Mouse (Mus musculus): ENCODE measurements around the gene Prdm1. TPM values are rescaled to one million over a fixed set of nuclear protein-coding genes. Genes with fewer than 3 reads are reported as not detected.

Gene Prdm1
- under 1 TPM; 0.59 to 0.84 TPM for total RNA-seq (2021)

GRCm38 (mm10) chr10:44528291-44529082 lies at the start of gene Prdm1:
Gene Prdm1, minus strand, starts transcription at chr10:44528501.
- intact Hi-C loops (cut with DNase I) = loop anchor here (2.0 kb wide), 1 partner anchor 70 kb away; no protein-coding TSS in a partner anchor
- peak in 1 of 2 experiments; percentile 7 for DNase-seq (ENCODE audit: low spot score in 2 of 2)

DNA sequence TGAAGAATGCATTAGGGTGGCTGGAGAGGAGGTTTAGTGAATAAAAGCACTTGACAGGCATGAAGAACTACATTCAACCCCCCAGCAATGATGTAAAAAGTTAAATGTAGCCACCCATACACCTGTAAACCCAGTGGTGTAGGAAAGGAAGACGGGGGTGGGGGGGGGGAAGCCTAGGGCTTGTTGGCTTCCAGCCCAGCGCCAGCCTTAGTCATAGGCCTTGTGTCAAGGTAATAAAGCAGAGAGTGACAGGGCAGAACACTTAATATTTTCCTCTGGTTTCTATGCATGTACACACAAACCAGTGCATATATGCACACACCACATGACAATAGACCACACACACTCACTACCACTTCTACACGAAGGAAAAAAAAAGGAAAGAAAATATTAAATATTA lies 37.7 kb upstream of the Prdm1 start:
- DNase-seq (ENCODE audit: low spot score in 2 of 2) = no peak
- intact Hi-C loops (cut with DNase I) = no loop called here

- DNase-seq (ENCODE audit: low spot score in 2 of 2) = no peak
- intact Hi-C loops (cut with DNase I) = no loop called here
Observed at GRCm38 (mm10) chr10:44565109-44565508, 36.8 kb upstream of the Prdm1 start.

DNA sequence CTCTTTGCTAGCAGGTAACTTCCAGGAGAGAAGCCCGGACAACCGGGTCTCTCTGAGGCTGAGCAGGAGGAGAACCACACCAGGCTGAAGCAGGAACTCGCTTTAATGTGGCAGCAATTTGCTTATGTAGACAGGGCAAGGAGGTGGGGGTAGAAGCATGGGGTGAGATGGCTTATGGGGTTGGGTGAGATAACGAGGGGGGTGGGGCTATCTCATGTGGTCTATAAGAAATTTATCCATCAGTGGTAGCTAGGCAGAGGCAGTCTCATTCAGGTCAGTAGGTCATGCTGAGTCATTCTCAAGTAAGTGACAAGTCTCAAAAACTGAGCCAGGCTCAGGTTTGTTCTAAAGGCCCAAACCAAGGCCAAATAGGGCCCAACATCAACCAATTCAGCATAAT lies 28.5 kb upstream of the Prdm1 start:
- DNase-seq (ENCODE audit: low spot score in 2 of 2) = no peak
- intact Hi-C loops (cut with DNase I) = no loop called here

DNA sequence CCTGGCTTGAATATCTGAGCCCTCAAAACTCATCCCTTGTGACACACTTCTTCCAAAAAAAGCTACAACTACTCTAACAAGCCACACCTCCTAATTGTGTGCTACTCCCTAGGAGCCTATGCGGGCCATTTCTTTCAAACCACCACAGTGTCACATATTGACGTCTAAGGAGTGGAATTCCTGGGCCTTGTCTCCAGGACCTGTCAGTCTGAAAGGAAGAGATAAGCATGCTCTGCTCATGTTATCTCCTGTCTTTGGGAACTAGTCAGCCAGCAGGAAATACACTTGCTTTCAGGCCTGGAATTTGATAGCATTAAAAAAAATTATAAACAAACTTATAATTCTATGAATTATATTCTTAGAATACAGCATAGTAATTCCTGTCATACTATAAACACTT lies 27.0 kb upstream of the Prdm1 start:
- DNase-seq (ENCODE audit: low spot score in 2 of 2) = no peak
- intact Hi-C loops (cut with DNase I) = no loop called here

DNA sequence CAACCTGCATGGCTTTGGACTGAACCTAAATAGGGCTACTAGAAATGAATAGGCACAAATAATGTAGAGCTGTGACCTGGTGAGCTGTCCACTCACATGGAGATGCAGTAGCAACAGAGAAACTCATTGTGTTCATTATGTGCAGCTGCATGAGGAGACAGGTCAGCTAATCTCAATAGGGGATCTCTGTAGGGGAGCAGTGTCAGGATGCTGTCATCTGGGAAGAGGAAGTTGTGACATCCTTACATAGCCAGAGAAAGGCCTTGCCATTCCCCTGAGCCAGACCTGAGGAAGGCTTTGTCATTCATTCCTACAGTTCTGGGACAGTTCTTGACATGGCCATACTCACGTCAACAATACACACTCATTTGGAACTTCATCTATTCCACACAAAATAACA lies 25.3 kb upstream of the Prdm1 start:
- DNase-seq (ENCODE audit: low spot score in 2 of 2) = no peak
- intact Hi-C loops (cut with DNase I) = no loop called here

DNA sequence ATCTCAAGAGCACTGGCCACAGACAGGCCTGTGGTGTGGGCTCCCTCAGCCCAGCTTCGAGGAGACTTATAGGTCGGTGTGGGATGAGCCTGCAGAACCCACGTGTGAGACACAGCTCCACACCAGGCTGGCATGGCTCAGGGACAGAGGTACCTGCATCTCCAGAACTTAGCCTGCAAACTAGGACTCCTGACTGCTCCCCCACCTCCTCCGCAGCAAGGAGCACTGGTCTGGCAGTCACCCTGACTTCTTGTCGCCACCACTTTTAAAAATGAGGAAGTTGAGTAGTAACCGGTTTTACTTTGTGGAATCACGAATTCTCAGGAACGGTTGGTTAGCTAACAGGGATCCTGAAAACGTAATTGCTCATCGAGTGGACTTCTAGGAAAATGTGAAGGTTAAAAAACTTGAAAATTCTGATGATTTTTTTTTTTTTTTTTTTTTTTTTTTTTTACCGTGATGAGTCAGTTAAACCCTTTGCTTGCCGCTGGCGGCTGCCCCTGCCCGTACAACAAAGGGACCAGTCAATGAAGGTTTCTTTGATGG lies 10.8 kb upstream of the Prdm1 start:
- no peak for DNase-seq (ENCODE audit: low spot score in 2 of 2)
- intact Hi-C loops (cut with DNase I) = no loop called here

- no peak for DNase-seq (ENCODE audit: low spot score in 2 of 2)
- intact Hi-C loops (cut with DNase I) = no loop called here
Observed at GRCm38 (mm10) chr10:44538137-44538536, 9.8 kb upstream of the Prdm1 start.

- intact Hi-C loops (cut with DNase I) = no loop called here
- no peak for DNase-seq (ENCODE audit: low spot score in 2 of 2)
Observed at GRCm38 (mm10) chr10:44530067-44530360, 1.7 kb upstream of the Prdm1 start.

DNA sequence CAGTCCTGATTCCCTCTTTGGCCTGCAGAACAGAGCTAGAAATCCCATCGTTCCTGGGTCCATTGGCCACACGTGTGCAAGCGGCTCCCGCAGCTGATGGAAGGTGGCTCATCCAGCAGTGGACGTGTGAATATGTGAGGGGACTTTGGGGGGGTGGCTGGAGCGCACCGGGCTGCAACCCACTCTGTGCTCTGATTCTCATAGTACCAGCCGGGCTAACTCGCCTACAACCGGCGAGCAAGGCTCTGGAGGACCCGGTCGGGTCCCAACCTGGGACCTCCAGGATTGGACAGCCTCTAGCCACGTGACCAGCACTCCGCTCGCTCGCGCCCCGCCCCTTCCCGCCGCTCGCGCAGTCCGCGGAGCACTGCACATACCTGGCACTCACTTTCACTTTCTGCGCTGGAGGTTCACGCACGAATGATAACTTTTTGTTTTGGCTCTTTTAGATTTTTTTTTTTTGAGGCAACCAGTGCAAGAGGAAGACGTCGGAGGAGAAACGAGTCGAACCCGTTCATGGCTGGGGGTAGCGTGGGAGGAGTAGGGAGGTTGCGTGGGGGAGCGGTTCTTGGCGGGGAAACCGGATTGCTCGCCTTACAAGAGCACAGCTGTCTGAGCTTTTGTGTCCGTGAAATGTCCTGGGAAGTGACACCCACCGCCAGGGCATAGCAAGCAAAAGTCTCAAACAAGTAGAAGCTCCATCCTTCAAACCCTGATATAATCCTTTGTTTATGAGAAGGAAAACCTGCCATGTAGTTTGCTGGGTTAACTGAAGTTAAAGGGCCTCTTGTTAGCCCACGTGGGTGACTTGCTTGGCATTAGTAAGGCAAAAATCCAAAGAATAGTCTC lies 1.1 kb upstream of the Prdm1 start:
- intact Hi-C loops (cut with DNase I) = loop anchor here (2.0 kb wide), 1 partner anchor 71 kb away; no protein-coding TSS in a partner anchor
- DNase-seq (ENCODE audit: low spot score in 2 of 2) = peak; percentile 32 to 52

DNA sequence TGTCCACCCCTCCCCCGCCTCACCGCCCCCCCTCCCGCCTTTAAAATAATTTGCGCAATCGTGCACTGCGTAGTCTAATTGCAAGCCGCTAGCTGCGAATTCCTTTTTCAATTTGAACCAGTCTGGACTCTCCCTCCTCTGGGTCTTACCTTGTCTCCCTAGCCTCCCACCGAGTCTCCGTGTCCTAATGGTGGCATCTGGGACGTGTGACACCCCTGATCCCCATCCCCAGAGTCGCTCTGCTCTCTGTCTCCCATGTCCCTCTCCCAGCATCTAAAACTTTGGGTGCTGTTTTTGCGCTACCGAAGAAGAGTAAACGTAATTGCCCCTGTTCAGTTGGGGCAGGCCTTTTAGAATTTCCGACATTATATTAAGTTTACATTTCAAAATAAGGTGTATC lies 650 bp downstream of the Prdm1 start:
- DNase-seq (ENCODE audit: low spot score in 2 of 2) = no peak
- intact Hi-C loops (cut with DNase I) = loop anchor here (2.0 kb wide), 1 partner anchor 69 kb away; no protein-coding TSS in a partner anchor

- intact Hi-C loops (cut with DNase I) = no loop called here
- peak; percentile 15 to 16 for DNase-seq (ENCODE audit: low spot score in 2 of 2)
Observed at GRCm38 (mm10) chr10:44526751-44527591, 1.3 kb downstream of the Prdm1 start.

- DNase-seq (ENCODE audit: low spot score in 2 of 2) = no peak
- intact Hi-C loops (cut with DNase I) = no loop called here
Observed at GRCm38 (mm10) chr10:44520189-44520588, 8.1 kb downstream of the Prdm1 start.

- no peak for DNase-seq (ENCODE audit: low spot score in 2 of 2)
Observed at GRCm38 (mm10) chr10:44518631-44519030, 9.7 kb downstream of the Prdm1 start.

DNA sequence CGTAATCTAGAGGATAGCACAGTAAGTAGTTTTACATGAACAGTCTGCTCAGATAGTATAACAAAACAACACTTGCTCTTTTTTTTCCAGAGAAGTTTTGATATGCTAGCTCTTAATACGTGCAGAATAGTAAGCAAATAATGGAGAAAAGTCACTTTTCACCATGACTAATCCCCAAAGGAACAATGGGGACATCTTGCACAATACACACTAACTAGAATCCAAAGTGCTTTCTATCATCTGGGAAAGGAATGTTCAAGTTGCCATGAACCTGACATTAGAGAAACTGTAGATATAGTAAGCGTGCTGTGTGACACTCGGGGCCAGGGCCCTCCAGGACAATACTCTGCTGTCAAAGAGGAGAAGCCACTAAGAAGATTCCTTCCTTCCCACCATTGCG lies 15.2 kb downstream of the Prdm1 start:
- no peak for DNase-seq (ENCODE audit: low spot score in 2 of 2)
- intact Hi-C loops (cut with DNase I) = no loop called here

More at GRCm38 (mm10) chr10:44518631-44519030, 9.7 kb downstream of the Prdm1 start:
- intact Hi-C loops (cut with DNase I) = no loop called here

GRCm38 (mm10) chr10:44511029-44511428 lies 17.3 kb downstream of the Prdm1 start:
- intact Hi-C loops (cut with DNase I) = no loop called here
- DNase-seq (ENCODE audit: low spot score in 2 of 2) = no peak

DNA sequence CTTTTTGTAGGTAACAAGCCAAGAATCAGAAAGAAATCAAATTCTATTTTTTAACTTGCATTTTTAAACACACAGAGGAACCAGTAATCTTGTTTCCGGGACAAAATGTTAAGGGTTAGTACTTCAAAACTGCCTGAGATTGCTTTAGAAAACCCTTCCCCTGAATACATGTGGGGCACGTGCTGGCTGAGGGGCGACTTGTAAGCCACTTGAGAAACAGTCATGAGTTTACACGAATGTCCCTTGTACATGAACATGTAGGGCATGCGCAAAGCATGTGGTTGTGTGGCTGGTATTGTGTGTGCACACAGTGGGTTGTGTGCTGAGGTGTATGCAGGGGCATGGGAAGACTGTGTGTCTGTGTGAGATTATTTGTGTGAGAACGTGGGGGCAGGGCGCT lies 19.7 kb downstream of the Prdm1 start:
- intact Hi-C loops (cut with DNase I) = no loop called here
- no peak for DNase-seq (ENCODE audit: low spot score in 2 of 2)

- DNase-seq (ENCODE audit: low spot score in 2 of 2) = no peak
- intact Hi-C loops (cut with DNase I) = no loop called here
Observed at GRCm38 (mm10) chr10:44507984-44508383, 20.3 kb downstream of the Prdm1 start.

GRCm38 (mm10) chr10:44502891-44503290 lies 25.4 kb downstream of the Prdm1 start:
- intact Hi-C loops (cut with DNase I) = no loop called here
- DNase-seq (ENCODE audit: low spot score in 2 of 2) = no peak
